Mouse (Mus musculus) embryonic stem cell, embryonic (primary cell): ENCODE results near the gene Cadm1.

Experiments used
- CTCF ChIA-PET, 4 experiments: fragments of 300-600 bp in 2 of 4; fragments of 350-600 bp in 2 of 4; sonication (Branson Sonifier 250); formaldehyde crosslinking; loops; one replicate each; lab custom pipeline; 2022; ENCODE audit warnings: inconsistent platforms in 2 of 4; lab: Charles Lee
- POLR2A ChIA-PET, 4 experiments: fragments of 300-600 bp in 2 of 4; fragments of 350-600 bp in 2 of 4; sonication (Branson Sonifier 250); formaldehyde crosslinking; loops; one replicate each; lab custom pipeline; 2022; ENCODE audit warnings: antibody characterized with exemption in 4 of 4, inconsistent platforms in 1 of 4; lab: Charles Lee

The Cadm1 gene

DNA sequence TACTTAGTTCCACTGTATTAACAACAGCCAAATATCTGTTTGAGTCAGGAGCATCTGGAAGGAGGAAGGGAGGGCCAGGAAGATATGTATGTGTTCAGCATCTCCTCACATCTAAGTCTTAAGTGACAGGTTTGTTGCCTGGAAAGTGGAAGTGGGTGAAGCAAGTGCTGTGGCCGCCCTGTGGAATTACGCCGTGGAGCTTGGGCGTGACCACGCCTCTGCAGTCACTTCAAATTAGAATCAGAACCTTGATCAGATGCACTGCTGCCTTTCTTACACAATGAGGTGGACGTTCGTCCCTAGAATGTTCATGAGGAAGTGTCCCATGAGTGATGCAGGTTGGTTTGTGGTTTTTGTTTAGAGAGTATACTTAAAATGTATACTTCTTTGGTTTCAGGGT lies 131.6 kb downstream of the Cadm1 start:
- CTCF ChIA-PET, result interaction anchor here in 1 of 4 experiments (0.5 kb wide), 1 partner anchor 387 kb away, joined by 3 read pairs; no protein-coding TSS in a partner anchor
- POLR2A ChIA-PET, result interaction anchor here in 1 of 4 experiments (1.9 kb wide), 1 partner anchor 8 kb away, joined by 6 read pairs; no protein-coding TSS in a partner anchor

DNA sequence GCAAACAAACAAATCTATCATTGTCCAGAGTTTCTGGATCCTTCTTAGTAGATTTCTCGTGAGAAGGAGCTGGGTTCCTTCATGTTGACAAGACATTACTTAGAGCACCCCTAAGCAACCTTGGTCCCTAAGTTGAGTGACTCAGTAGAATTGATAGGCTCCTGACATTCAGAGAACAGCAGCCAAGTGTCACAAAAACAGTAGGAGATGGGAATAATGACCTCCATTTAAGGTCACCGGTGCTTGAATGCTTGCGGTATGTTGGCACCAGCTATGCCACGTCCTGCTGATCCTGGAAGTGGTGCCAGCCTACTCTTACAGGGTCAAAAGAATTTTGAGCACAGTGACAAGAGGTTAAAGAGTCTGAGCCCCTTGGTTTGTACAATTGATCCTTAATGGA lies 139.2 kb downstream of the Cadm1 start:
- ChIA-PET POLR2A (no interaction called here), CTCF (no interaction called here)

DNA sequence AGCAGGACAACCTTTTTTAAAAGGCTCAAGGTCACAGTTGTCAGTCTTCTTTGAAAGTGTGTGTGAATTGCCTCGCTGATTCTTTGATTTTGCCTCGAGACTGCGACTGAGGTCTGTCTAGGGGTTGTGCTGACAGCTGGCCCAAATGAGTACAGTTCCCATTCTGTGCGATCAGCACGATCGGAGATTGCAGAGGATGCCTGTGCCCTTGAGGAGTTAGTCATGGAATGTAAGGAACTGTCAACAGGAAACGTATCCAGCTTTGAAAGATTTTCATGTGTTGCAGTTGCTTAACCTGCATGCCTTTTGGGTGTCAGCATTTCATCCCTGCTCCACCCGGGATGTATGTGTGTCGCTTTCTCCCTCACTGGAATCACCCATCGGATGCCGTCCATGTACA lies 141.6 kb downstream of the Cadm1 start:
- ChIA-PET POLR2A (interaction anchor here in 1 of 4 experiments (0.6 to 1.4 kb wide), 2 partner anchors 23 to 288 kb away, joined by 3 to 4 read pairs; no protein-coding TSS in a partner anchor), CTCF (no interaction called here)

DNA sequence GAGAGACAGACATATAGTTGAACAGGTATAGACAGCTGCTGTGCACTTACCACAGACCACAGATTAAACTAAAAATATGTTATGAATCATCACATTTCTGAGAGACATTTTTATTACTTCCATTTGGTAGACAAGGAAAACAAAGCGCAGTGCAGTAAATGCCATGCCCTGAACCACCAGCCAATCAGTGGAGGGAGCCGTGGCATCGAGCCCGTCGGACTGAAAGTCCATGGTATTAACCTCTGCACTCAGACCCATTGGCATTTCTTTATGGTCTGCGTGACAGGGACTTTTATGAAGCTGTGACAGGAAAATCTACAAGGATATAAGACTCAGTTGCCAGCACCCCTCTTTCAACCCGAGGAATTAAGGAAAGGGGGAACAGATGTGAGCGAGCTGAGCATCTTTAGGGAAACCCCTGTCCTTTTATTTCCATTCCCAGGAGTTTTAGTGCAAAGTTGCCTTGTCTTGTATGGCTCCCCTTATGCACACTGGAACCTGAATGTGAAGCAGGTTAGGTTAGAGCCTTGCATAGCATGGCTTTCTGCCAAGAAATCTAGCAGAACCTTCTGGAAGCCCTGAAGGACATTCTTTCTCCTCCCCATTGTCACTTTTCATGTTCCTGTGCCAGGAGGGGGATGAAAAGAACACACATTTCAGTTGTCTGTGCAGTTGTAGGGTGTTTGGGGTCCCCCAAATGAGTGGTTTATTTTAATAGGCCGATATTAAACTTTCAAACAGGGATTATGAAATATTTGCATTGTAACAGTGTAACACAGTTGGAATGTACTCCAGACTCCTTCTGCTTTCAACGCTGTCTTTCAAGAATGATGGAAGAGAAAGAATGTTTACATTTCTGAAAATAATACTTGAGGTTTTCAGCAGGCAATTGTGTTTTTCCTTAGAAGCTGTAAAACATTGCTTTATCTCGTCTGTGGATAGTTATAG lies 145.1 kb downstream of the Cadm1 start:
- CTCF ChIA-PET, result no interaction called here
- POLR2A ChIA-PET, result no interaction called here

GRCm38 (mm10) chr9:47686881-47687280 lies 156.9 kb downstream of the Cadm1 start:
- POLR2A ChIA-PET, result interaction anchor here in 1 of 4 experiments (1.5 kb wide), 1 partner anchor 15 kb away, joined by 5 read pairs; no protein-coding TSS in a partner anchor

GRCm38 (mm10) chr9:47687604-47688003 lies 157.6 kb downstream of the Cadm1 start:
- CTCF ChIA-PET, result interaction anchor here in 2 of 4 experiments (1.2 to 1.8 kb wide), 2 partner anchors 11 kb away, joined by 4 to 7 read pairs; no protein-coding TSS in a partner anchor
- POLR2A ChIA-PET, result interaction anchor here in 1 of 4 experiments (1.5 kb wide), 1 partner anchor 14 kb away, joined by 5 read pairs; no protein-coding TSS in a partner anchor

More at GRCm38 (mm10) chr9:47686881-47687280, 156.9 kb downstream of the Cadm1 start:
- CTCF ChIA-PET, result interaction anchor here in 2 of 4 experiments (1.2 to 1.8 kb wide), 2 partner anchors 12 kb away, joined by 4 to 7 read pairs; no protein-coding TSS in a partner anchor

DNA sequence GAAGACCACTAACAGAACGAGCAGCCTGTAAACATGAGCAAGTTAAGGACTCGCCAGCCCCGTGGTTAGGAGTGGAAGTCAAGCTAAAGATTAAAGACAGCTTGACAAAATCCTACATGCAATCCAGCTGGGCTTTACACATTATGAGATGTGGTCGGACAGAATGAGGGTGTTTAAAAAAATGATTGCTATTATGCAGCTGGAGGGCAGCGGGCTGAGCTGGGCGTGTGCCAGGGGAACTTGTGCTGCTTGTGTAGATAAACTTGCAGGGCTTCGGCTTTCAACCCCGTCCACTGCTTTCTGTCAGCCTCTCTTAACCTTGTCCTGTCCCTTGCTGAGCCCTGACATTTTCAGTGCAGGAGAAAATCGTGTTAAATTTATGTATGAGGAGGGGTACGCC lies 158.3 kb downstream of the Cadm1 start:
- POLR2A ChIA-PET, result interaction anchor here in 1 of 4 experiments (1.1 kb wide), 1 partner anchor 51 kb away, joined by 3 read pairs; no protein-coding TSS in a partner anchor
- CTCF ChIA-PET, result no interaction called here

DNA sequence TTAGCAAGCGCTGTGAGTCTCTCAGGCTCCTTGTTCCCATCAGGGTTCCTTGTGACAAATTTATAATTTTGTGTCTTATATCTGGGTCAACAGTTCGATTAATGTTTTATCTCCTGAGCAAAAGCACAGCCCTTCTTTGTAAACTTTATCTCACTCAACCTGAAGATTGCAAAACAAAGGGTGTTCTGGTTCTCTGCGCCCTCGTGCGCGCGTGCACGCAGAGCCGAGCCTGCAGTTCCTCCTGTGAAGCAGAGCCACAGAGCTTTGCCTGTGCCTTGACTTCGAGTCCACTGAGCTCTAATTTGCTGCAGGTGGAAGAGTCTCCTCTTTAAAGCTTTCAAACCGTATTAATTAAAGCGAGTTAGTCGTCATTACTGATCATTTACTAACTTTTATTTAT lies 162.9 kb downstream of the Cadm1 start:
- POLR2A ChIA-PET, result interaction anchor here in 1 of 4 experiments (1.7 kb wide), 1 partner anchor 43 kb away, joined by 4 read pairs; no protein-coding TSS in a partner anchor
- CTCF ChIA-PET, result no interaction called here

DNA sequence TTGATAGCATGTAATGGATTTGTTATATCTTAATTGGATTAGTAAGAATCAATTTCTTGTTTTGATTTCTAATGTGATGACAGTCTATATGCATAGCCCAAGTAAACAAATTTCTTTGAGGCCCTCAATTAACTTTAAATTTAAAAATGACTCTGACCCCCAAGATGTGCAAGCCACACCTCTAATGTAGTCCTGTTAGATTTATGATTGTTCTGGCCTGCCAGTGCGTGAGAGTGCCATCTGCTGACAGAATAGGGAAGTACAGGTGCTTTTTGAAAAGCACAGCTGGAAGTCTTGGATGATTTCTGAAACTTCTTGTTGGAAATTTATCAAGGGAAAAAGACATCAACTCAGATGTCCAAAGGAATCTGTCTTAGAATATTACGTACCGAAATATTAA lies 169.1 kb downstream of the Cadm1 start:
- ChIA-PET POLR2A (interaction anchor here in 2 of 4 experiments (0.6 to 1.7 kb wide), 4 partner anchors 10 to 168 kb away, joined by 3 to 8 read pairs (median 4); partner anchors contain the start of gene Cadm1 (in 1 of the 2)), CTCF (interaction anchor here (0.5 to 2.8 kb wide), 14 partner anchors 9 to 577 kb away, joined by 3 to 19 read pairs (median 4); no protein-coding TSS in a partner anchor)

GRCm38 (mm10) chr9:47700021-47700420 lies 170.0 kb downstream of the Cadm1 start:
- POLR2A ChIA-PET, result interaction anchor here (0.6 to 1.7 kb wide), 6 partner anchors 8 to 466 kb away, joined by 3 to 8 read pairs (median 4); no protein-coding TSS in a partner anchor
- CTCF ChIA-PET, result interaction anchor here (0.5 to 2.8 kb wide), 9 partner anchors 8 to 1272 kb away, joined by 3 to 19 read pairs (median 5); no protein-coding TSS in a partner anchor

GRCm38 (mm10) chr9:47703026-47703876 lies 173.3 kb downstream of the Cadm1 start:
- POLR2A ChIA-PET, result interaction anchor here in 2 of 4 experiments (0.6 to 1.9 kb wide), 4 partner anchors 99 to 1370 kb away, joined by 3 to 5 read pairs (median 4); no protein-coding TSS in a partner anchor
- CTCF ChIA-PET, result interaction anchor here in 1 of 4 experiments (0.6 kb wide), 1 partner anchor 724 kb away, joined by 3 read pairs; no protein-coding TSS in a partner anchor

GRCm38 (mm10) chr9:47706341-47706740 lies 176.4 kb downstream of the Cadm1 start:
- CTCF ChIA-PET, result interaction anchor here in 1 of 4 experiments (0.6 kb wide), 1 partner anchor 1302 kb away, joined by 8 read pairs; no protein-coding TSS in a partner anchor
- POLR2A ChIA-PET, result interaction anchor here in 1 of 4 experiments (1.1 to 1.6 kb wide), 2 partner anchors 10 to 35 kb away, joined by 3 to 5 read pairs; no protein-coding TSS in a partner anchor

- ChIA-PET CTCF (interaction anchor here in 3 of 4 experiments (0.9 to 2.7 kb wide), 5 partner anchors 8 to 340 kb away, joined by 3 to 19 read pairs (median 3); no protein-coding TSS in a partner anchor), POLR2A (interaction anchor here in 3 of 4 experiments (0.6 to 3.2 kb wide), 8 partner anchors 8 to 250 kb away, joined by 3 to 8 read pairs (median 3); no protein-coding TSS in a partner anchor)
Observed at GRCm38 (mm10) chr9:47707326-47707725, 177.4 kb downstream of the Cadm1 start.

DNA sequence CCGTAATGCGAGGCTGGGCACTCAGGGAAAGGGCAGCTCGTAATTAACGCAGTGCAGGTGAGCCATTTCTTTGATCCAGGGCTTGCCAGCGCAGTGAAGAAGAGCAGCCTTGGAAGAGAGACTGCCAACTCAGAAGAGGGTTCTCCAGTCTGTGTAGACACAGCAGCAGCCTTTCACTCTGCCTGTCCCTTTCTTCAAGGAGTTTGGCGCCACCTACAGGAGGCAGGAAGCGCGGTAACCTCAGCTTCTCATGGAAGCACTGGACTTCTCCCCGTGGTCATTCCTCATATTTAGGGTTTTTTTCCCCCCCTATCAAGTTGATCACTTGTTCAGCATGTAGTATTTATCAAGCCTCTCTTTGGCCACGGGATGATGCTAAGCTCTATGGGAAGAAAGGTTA lies 178.3 kb downstream of the Cadm1 start:
- ChIA-PET CTCF (interaction anchor here (0.5 to 2.7 kb wide), 23 partner anchors 8 to 970 kb away, joined by 3 to 19 read pairs (median 4); no protein-coding TSS in a partner anchor), POLR2A (interaction anchor here in 3 of 4 experiments (0.6 to 3.2 kb wide), 8 partner anchors 9 to 222 kb away, joined by 3 to 8 read pairs (median 4); no protein-coding TSS in a partner anchor)

DNA sequence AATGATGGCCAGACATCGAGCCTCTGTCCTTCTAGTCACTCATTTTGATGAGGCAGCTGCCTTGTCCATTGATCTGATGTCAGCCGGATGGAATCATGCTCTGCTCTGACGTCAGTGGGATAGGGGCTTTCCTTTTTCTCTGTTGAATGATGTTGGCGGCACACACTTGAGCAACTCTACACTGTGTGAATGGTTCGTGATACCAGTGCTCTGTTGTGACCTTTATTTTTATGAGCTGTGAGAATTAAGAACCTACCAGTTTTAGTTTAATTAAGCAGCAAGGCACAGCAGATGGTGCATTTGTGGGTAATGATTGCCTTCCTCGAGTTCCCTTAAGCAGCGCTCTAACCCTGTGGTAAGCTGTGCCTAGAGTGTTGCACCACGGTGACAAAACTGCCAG lies 181.0 kb downstream of the Cadm1 start:
- ChIA-PET POLR2A (interaction anchor here in 2 of 4 experiments (0.6 to 1.1 kb wide), 2 partner anchors 9 to 170 kb away, joined by 3 read pairs; no protein-coding TSS in a partner anchor), CTCF (no interaction called here)

- CTCF ChIA-PET, result no interaction called here
- POLR2A ChIA-PET, result no interaction called here
Observed at GRCm38 (mm10) chr9:47714541-47714940, 184.6 kb downstream of the Cadm1 start.

- ChIA-PET CTCF (no interaction called here), POLR2A (no interaction called here)
Observed at GRCm38 (mm10) chr9:47715415-47715814, 185.4 kb downstream of the Cadm1 start.
